Mouse (Mus musculus): Measurements from ENCODE around the gene Sult2b1. TPM values are rescaled to one million over a fixed set of nuclear protein-coding genes. Genes with fewer than 3 reads are reported as not detected.

Gene Sult2b1
- polyA plus RNA-seq, 1 experiment from 2014 or later = 9.7 TPM

DNA sequence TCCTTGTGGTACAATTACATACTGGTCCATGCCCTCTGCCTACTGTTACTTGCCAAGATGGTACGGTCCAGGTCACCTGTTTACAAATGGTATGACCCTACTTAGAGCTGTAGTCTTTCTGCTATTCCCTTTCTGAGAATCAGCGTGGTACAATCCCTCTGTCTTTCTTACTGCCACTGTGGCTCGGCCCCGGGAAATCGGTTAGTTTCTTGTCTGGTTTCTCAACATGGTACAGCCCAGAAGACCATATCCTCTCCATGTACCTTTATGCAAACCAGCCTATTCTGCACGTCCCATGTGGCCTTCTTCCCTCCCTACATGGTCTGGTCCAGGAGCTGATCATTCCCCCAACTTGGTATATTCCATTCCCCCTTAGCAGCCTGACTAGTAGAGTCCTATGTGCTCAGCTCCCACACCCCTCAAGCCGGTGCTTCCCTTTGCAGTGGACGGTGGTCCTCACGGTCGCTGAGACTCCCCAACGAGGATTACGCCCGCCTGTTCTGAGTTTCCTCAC is 80.4 kb downstream of the Sult2b1 start:
- Histone ChIP-seq H3K4me3 (ENCODE audit: low read depth, low read length) (peak overlapping the region; percentile 31), H3K27me3 (ENCODE audit: control insufficient read depth, insufficient read depth, low read length) (peaks cover 4% of the 10 kb centered on the region; the same call in 1 of the 2 replicates), H3K9me3 (ENCODE audit: control insufficient read depth, low read length) (no peaks in the 10 kb centered on the region), H3K9ac (replicated peaks; ENCODE audit: low read depth, low read length) (peak overlapping the region; percentile 47), H3K36me3 (ENCODE audit: control insufficient read depth, insufficient read depth, low read length) (no peaks in the 10 kb centered on the region), H3K27ac (ENCODE audit: low read depth, low read length) (peak overlapping the region; percentile 73), H3K4me1 (ENCODE audit: control insufficient read depth, insufficient read depth, low read length) (peaks cover 35% of the 10 kb centered on the region), H3K4me2 (ENCODE audit: low read depth, low read length) (peak overlapping the region; percentile 93)
- 1% methylated on average over 13 of the region's 13 CpGs for WGBS
- ATAC-seq (ENCODE audit: low read depth) = peak; percentile 44

DNA sequence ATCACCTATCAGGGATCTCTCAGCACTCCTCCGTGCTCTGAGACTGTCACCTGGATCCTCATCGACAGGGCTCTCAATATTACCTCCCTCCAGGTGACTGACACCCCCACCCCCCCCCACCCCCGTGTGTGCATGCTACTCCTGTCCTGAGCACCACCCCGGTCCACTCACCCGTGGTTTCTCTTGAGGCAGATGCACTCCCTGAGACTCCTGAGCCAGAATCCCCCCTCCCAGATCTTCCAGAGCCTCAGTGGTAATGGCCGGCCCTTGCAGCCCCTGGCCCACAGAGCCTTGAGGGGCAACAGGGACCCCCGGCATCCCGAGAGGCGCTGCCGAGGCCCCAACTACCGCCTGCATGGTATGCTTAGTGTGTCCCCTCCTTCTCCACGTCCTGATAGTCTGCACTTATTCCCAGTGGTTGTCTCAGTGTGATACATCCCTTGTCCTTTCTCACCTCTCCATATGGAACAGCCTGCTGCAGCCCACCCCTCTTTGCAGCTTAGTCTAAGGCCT is 80.9 kb downstream of the Sult2b1 start:
- H3K36me3 ChIP-seq (ENCODE audit: control insufficient read depth, insufficient read depth, low read length) = no peaks in the 10 kb centered on the region
- H3K27me3 ChIP-seq (ENCODE audit: control insufficient read depth, insufficient read depth, low read length) = peaks cover 4% of the 10 kb centered on the region; the same call in 1 of the 2 replicates
- peak overlapping the region; percentile 73 for H3K27ac ChIP-seq (ENCODE audit: low read depth, low read length)
- H3K4me3 ChIP-seq (ENCODE audit: low read depth, low read length) = peak overlapping the region; percentile 31
- WGBS = 37% methylated on average over 12 of the region's 12 CpGs
- H3K4me1 ChIP-seq (ENCODE audit: control insufficient read depth, insufficient read depth, low read length) = peaks cover 30% of the 10 kb centered on the region
- H3K9ac ChIP-seq (replicated peaks; ENCODE audit: low read depth, low read length) = peak overlapping the region; percentile 13; the same call in 1 of the 2 replicates
- H3K9me3 ChIP-seq (ENCODE audit: control insufficient read depth, low read length) = no peaks in the 10 kb centered on the region
- no peak for ATAC-seq (ENCODE audit: low read depth)
- peak overlapping the region; percentile 93 for H3K4me2 ChIP-seq (ENCODE audit: low read depth, low read length)

DNA sequence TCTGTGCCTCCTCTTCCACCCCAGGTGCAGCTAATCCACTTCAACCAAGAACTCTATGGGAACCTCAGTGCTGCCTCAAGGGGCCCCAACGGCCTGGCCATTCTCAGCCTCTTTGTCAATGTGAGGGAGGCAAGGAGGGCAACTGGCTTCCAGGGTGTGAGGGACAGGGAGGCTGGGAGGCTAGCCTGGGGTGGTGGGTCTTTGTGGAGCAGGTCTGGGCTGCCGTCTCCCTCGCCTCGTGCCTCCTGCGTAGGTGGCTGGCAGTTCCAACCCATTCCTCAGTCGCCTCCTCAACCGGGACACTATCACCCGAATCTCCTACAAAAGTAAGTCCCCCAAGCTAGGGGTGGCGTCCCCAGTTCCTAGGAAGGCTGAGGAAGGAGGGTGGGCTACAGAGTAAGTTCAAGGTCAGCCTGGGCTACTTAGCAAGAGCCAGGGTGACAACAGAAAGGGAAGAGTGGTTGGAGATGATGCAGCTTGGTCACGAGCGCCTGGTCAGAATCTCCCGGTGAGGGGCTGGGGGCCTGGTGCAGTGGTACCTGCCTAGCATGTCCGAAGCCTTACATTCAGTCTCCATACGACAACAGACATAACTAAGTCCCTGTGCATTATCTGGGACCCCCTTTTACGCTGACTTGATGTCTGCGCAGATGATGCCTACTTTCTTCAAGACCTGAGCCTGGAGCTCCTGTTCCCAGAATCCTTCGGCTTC is 81.5 kb downstream of the Sult2b1 start:
- Histone ChIP-seq H3K27ac (ENCODE audit: low read depth, low read length) (no peak overlapping the region), H3K36me3 (ENCODE audit: control insufficient read depth, insufficient read depth, low read length) (no peaks in the 10 kb centered on the region), H3K27me3 (ENCODE audit: control insufficient read depth, insufficient read depth, low read length) (peaks cover 7% of the 10 kb centered on the region; the same call in 1 of the 2 replicates), H3K9me3 (ENCODE audit: control insufficient read depth, low read length) (no peaks in the 10 kb centered on the region), H3K4me1 (ENCODE audit: control insufficient read depth, insufficient read depth, low read length) (peaks cover 24% of the 10 kb centered on the region), H3K9ac (replicated peaks; ENCODE audit: low read depth, low read length) (no peak overlapping the region), H3K4me3 (ENCODE audit: low read depth, low read length) (no peak overlapping the region), H3K4me2 (ENCODE audit: low read depth, low read length) (peak overlapping the region; percentile 93)
- no peak for ATAC-seq (ENCODE audit: low read depth)
- 90% methylated on average over 17 of the region's 17 CpGs for WGBS

DNA sequence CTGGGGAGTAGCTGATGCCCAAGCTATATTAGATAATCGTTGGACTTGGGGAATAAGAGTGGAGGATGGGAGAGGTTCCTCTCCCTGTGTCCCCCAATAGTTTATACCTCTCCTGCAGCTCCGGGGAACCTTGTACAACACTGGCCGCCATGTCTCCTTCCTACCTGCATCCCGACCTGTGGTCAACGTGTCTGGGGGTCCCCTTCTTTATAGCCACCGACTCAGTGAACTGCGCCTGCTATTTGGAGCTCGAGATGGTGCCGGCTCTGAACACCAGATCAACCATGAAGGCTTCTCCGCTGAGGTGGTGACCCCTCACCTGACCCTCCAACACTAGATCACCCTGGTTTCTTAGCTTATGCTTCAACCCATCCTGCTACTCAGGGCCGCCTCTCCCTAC is 82.2 kb downstream of the Sult2b1 start:
- 96% methylated on average over 11 of the region's 11 CpGs for WGBS
- no peak overlapping the region for H3K4me3 ChIP-seq (ENCODE audit: low read depth, low read length)
- no peak for ATAC-seq (ENCODE audit: low read depth)
- no peaks in the 10 kb centered on the region for H3K36me3 ChIP-seq (ENCODE audit: control insufficient read depth, insufficient read depth, low read length)
- H3K4me1 ChIP-seq (ENCODE audit: control insufficient read depth, insufficient read depth, low read length) = peaks cover 23% of the 10 kb centered on the region
- H3K27ac ChIP-seq (ENCODE audit: low read depth, low read length) = no peak overlapping the region
- H3K4me2 ChIP-seq (ENCODE audit: low read depth, low read length) = no peak overlapping the region
- no peak overlapping the region for H3K9ac ChIP-seq (replicated peaks; ENCODE audit: low read depth, low read length)
- no peaks in the 10 kb centered on the region for H3K9me3 ChIP-seq (ENCODE audit: control insufficient read depth, low read length)
- H3K27me3 ChIP-seq (ENCODE audit: control insufficient read depth, insufficient read depth, low read length) = peaks cover 7% of the 10 kb centered on the region; the same call in 1 of the 2 replicates

DNA sequence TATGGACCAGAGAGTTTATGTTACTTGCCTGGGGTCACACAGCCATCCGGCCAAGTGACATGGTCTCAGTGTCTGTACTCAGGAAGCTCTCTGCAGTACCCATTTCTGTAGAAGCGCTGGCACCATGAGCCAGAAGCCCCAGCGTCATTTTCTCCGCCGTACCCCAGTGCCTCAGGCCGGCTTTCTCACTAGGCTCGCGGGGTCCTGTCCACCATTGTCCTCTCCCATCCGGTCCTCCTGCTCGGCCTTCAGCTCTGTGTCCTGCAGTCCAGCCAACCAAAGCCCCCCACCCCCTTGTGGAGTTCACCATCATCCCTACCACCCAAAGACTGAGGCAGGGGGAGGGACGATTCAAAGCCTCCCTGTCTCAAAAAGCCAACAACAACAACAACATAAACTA is 82.9 kb downstream of the Sult2b1 start:
- no peak for ATAC-seq (ENCODE audit: low read depth)
- Histone ChIP-seq H3K4me3 (ENCODE audit: low read depth, low read length) (peak overlapping the region; percentile 22; the same call in 1 of the 2 replicates), H3K4me1 (ENCODE audit: control insufficient read depth, insufficient read depth, low read length) (peaks cover 22% of the 10 kb centered on the region)

DNA sequence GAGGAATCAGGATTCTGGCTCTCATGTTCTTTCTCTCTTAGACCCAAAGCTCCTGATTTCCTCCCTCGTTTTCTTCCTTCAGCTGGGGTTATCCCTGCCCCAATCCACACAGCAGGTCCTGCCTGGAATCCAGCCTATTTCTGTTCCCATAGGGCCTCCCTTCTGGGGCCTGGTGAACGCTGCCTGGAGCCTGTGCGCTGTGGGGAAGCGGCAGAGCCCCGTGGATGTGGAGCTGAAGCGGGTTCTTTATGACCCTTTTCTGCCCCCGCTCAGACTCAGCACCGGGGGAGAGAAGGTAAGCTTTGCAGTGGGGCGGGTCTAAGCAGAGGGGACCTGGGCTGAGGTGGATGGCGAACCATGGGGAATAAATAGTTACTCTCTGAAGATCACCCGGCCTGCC is 83.4 kb downstream of the Sult2b1 start:
- peak overlapping the region; percentile 85 for H3K4me2 ChIP-seq (ENCODE audit: low read depth, low read length)
- H3K4me1 ChIP-seq (ENCODE audit: control insufficient read depth, insufficient read depth, low read length) = peaks cover 17% of the 10 kb centered on the region
- peak overlapping the region; percentile 30; the same call in 1 of the 2 replicates for H3K9ac ChIP-seq (replicated peaks; ENCODE audit: low read depth, low read length)
- H3K27me3 ChIP-seq (ENCODE audit: control insufficient read depth, insufficient read depth, low read length) = peaks cover 7% of the 10 kb centered on the region; the same call in 1 of the 2 replicates
- no peak for ATAC-seq (ENCODE audit: low read depth)
- H3K9me3 ChIP-seq (ENCODE audit: control insufficient read depth, low read length) = no peaks in the 10 kb centered on the region
- H3K36me3 ChIP-seq (ENCODE audit: control insufficient read depth, insufficient read depth, low read length) = no peaks in the 10 kb centered on the region
- WGBS = 24% methylated on average over 11 of the region's 11 CpGs
- H3K4me3 ChIP-seq (ENCODE audit: low read depth, low read length) = peak overlapping the region; percentile 22
- H3K27ac ChIP-seq (ENCODE audit: low read depth, low read length) = peak overlapping the region; percentile 30; the same call in 1 of the 2 replicates

More for the DNA sequence above, 82.9 kb downstream of the Sult2b1 start:
- no peaks in the 10 kb centered on the region for H3K36me3 ChIP-seq (ENCODE audit: control insufficient read depth, insufficient read depth, low read length)
- no peak overlapping the region for H3K9ac ChIP-seq (replicated peaks; ENCODE audit: low read depth, low read length)
- H3K4me2 ChIP-seq (ENCODE audit: low read depth, low read length) = peak overlapping the region; percentile 85
- no peaks in the 10 kb centered on the region for H3K9me3 ChIP-seq (ENCODE audit: control insufficient read depth, low read length)
- WGBS = 85% methylated on average over 11 of the region's 11 CpGs
- no peak overlapping the region for H3K27ac ChIP-seq (ENCODE audit: low read depth, low read length)
- peaks cover 7% of the 10 kb centered on the region; the same call in 1 of the 2 replicates for H3K27me3 ChIP-seq (ENCODE audit: control insufficient read depth, insufficient read depth, low read length)

DNA sequence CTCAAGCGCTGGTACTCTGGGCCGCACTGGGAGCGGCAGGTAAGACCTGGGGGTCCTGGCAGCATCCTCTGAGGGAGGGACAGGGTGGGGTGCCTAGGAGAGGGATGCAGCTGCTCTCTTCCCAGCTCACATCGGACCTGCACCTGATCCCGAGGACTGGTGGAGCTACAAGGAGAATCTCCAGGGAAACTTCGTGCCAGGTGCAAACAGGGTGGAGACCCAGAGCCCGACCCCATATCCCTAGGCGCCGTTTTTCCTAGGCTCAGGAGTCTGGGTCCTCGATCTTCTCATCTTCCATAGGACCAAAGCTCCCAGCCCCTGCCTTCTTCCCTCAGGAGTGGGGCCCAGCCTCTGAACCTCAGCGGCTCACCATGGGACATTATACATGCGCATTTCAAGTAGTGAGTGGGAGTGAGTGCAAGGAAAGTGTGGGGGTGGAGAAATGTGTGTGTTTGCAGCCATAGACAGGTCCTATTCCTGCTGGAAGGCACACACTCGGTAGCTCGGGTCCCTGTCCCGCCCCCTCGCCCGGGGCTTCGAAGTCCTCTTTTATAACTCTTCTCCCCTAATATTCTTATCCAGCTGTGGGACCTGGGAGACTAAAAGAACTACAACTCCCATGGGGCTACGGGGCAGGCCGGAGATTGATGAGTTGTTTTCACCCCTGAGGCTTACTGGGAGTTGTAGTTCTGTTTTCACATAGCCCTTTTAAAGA is 84.0 kb downstream of the Sult2b1 start:
- under 1% methylated on average over 20 of the region's 20 CpGs for WGBS

DNA sequence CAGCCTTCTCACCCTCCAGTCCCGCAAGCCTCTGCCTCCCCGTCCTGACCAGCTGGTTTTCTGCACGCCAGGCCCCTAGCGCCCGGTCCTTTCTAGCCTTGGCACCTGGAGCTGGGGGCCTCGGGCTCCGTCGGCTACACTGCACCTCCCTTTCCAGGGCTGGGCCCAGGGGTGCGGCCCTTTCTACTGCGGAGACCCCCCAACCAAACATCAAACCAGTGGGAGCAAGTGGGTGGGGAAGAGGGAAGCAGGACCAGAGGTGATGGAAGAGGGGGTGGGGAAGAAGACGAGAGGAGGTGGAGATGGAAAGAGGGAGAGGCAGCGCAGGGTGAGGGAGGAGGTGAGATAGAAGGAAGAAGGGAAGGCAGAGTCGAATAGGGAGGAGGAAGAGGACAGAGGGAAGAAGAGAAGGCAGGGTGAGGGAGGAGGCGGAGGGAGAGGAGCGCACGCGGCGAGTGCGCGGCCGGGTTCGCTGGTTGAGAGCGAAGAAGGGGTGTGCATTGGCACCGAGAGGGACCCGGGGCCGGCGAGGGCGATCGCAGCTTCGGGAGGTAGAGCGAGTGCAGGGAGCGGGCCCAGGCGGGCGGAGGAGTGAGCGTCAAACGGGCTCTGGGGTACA is 84.8 kb downstream of the Sult2b1 start, which contains the start of gene Car11:
Car11 (plus strand) TSS at position 321 of the 619 bp plus-strand sequence.
- no peak for ATAC-seq (ENCODE audit: low read depth)
- Histone ChIP-seq H3K27ac (ENCODE audit: low read depth, low read length) (peak within 1 kb of the TSS; percentile 70), H3K9me3 (ENCODE audit: control insufficient read depth, low read length) (no peaks in the 10 kb centered on the region), H3K4me3 (ENCODE audit: low read depth, low read length) (peak within 1 kb of the TSS; percentile 46), H3K9ac (replicated peaks; ENCODE audit: low read depth, low read length) (peak within 1 kb of the TSS; percentile 67), H3K27me3 (ENCODE audit: control insufficient read depth, insufficient read depth, low read length) (peaks cover 7% of the 10 kb centered on the region; the same call in 1 of the 2 replicates), H3K36me3 (ENCODE audit: control insufficient read depth, insufficient read depth, low read length) (no peaks in the 10 kb centered on the region), H3K4me1 (ENCODE audit: control insufficient read depth, insufficient read depth, low read length) (peaks cover 10% of the 10 kb centered on the region; the same call in 1 of the 2 replicates), H3K4me2 (ENCODE audit: low read depth, low read length) (peak within 1 kb of the TSS; percentile 85)
- WGBS = 2% methylated on average over 35 of the region's 36 CpGs

More for the DNA sequence above, 84.0 kb downstream of the Sult2b1 start:
- peak overlapping the region; percentile 70 for H3K27ac ChIP-seq (ENCODE audit: low read depth, low read length)
- H3K9ac ChIP-seq (replicated peaks; ENCODE audit: low read depth, low read length) = peak overlapping the region; percentile 67
- H3K4me1 ChIP-seq (ENCODE audit: control insufficient read depth, insufficient read depth, low read length) = peaks cover 11% of the 10 kb centered on the region; the same call in 1 of the 2 replicates
- peak; percentile 3; the same call in 1 of the 2 replicates for ATAC-seq (ENCODE audit: low read depth)
- peak overlapping the region; percentile 85 for H3K4me2 ChIP-seq (ENCODE audit: low read depth, low read length)
- peak overlapping the region; percentile 46 for H3K4me3 ChIP-seq (ENCODE audit: low read depth, low read length)
- H3K36me3 ChIP-seq (ENCODE audit: control insufficient read depth, insufficient read depth, low read length) = no peaks in the 10 kb centered on the region
- H3K27me3 ChIP-seq (ENCODE audit: control insufficient read depth, insufficient read depth, low read length) = peaks cover 7% of the 10 kb centered on the region; the same call in 1 of the 2 replicates
- no peaks in the 10 kb centered on the region for H3K9me3 ChIP-seq (ENCODE audit: control insufficient read depth, low read length)
